Mouse (Mus musculus) megakaryocyte, embryonic 14.5 days (primary cell): ENCODE data around the gene Ifi211.
"Not testable (repeated sequence)": the region's sequence is repeated elsewhere in the genome, so short reads cannot be mapped to it uniquely, and the experiment has no call there.

ENCODE experiments used
- FLI1 ChIP-seq: IDR thresholded peaks from 2 replicates; pipeline ENCODE4 v1.6.1; 2012; ENCODE audit warnings: low read length, inconsistent platforms, mixed read lengths
- GATA1 ChIP-seq: IDR thresholded peaks from 3 replicates; pipeline ENCODE4 v1.6.1; 2012; ENCODE audit warnings: mixed read lengths, low read length, inconsistent platforms, borderline replicate concordance

GRCm38 (mm10) chr1:173853711-173854110, 59.1 kb downstream of the Ifi211 start:
- not testable (repeated sequence) for TF ChIP-seq GATA1, FLI1
